Mouse (Mus musculus) neural tube, embryonic 12.5 days (tissue): ENCODE measurements at regions not wholly inside any gene's neighbourhood (a gene's known extent, or its start where the extent isn't known, plus 50 kb on each side); places are given as distances from the start of the nearest gene placed in this dataset.

Source experiments
- ATAC-seq: fragments of 200-750 bp; cut with Nextera tagmentation; 2 replicates; pipeline ENCODE4 v1.8.0; 2017; ENCODE audit warnings: low read depth, mild to moderate bottlenecking, moderate TSS enrichment, moderate library complexity; ENCODE audit not compliant: low FRiP score
- H3K27ac ChIP-seq: fragments of 300-500 bp; sonication (generic); 2 replicates; pipeline ENCODE4 v1.5.1; 2016
- H3K27me3 ChIP-seq: fragments of 300-500 bp; sonication (generic); replicated peaks from 2 replicates; pipeline ENCODE4 v1.6.1; 2016; ENCODE audit warnings: mild to moderate bottlenecking
- H3K36me3 ChIP-seq: fragments of 300-500 bp; sonication (generic); 2 replicates; pipeline ENCODE4 v1.6.1; 2016; ENCODE audit warnings: mild to moderate bottlenecking
- H3K4me1 ChIP-seq: fragments of 300-500 bp; sonication (generic); 2 replicates; pipeline ENCODE4 v1.6.1; 2016
- H3K4me2 ChIP-seq: fragments of 300-500 bp; sonication (generic); replicated peaks from 2 replicates; pipeline ENCODE4 v1.6.1; 2016; ENCODE audit warnings: mild to moderate bottlenecking
- H3K4me3 ChIP-seq: fragments of 300-500 bp; sonication (generic); 2 replicates; pipeline ENCODE4 v1.5.1; 2016
- H3K9ac ChIP-seq: fragments of 300-500 bp; sonication (generic); 2 replicates; pipeline ENCODE4 v1.6.1; 2016; ENCODE audit warnings: mild to moderate bottlenecking
- H3K9me3 ChIP-seq: fragments of 300-500 bp; sonication (generic); 2 replicates; pipeline ENCODE4 v1.6.1; 2016; ENCODE audit warnings: mild to moderate bottlenecking
- WGBS: fragments of 180-500 bp; shearing (Covaris S2); methylation state at CpG from one replicate; pipeline ENCODE4 v1.1.7; 2016; 5-methylcytosine and 5-hydroxymethylcytosine counted together

DNA sequence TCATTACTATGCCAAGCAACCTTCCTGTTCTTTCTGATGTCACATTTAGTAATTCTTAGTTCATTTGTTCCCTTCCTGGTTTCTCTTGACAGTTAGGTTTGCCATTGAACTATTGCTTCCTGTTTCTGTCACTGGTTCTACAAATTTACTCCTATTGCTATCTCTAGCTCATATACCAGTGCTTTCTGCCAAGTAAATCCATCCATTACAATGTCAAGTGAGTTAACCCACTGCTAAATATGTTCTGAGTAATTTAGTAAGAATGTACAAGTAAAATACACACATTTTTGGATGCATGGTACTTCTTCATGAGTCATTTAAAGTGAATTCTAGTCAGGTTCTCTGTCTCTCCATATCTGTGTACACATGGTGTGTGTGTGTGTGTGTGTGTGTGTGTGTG, 489.5 kb downstream of the Nr2f2 start:
- ATAC-seq, result no peak
- H3K9ac ChIP-seq, result no peak overlapping the region
- no peaks in the 10 kb centered on the region for H3K4me1 ChIP-seq
- H3K36me3 ChIP-seq, result no peaks in the 10 kb centered on the region
- no peak overlapping the region for H3K4me3 ChIP-seq
- no peaks in the 10 kb centered on the region for H3K9me3 ChIP-seq
- H3K27ac ChIP-seq, result no peak overlapping the region
- H3K27me3 ChIP-seq, result no peaks in the 10 kb centered on the region
- no peak overlapping the region for H3K4me2 ChIP-seq

DNA sequence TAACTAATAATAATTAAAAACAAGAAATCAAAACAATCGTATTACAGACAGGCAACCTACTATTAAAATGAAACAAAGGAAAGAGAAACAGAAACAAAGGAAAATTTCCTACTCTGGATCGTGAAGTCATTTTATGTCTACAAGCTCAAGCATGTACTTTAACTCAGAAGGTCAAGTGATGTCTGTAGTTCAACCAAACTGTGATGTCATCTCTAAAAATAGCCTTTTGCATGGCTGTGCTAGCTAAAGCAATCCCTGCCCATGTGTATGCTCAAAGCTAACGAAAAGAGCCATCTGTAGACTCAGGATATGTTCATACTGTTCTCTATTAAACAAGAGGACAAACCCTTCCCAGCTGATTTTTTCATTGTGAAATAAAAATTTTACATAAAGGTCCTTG, 500.7 kb downstream of the Nr2f2 start:
- H3K4me2 ChIP-seq, result no peak overlapping the region
- no peak overlapping the region for H3K27ac ChIP-seq
- H3K9ac ChIP-seq, result no peak overlapping the region
- H3K4me3 ChIP-seq, result no peak overlapping the region
- no peak for ATAC-seq
- WGBS, result 89% methylated on average over 3 of the region's 3 CpGs
- no peaks in the 10 kb centered on the region for H3K36me3 ChIP-seq
- no peaks in the 10 kb centered on the region for H3K27me3 ChIP-seq
- no peaks in the 10 kb centered on the region for H3K9me3 ChIP-seq
- H3K4me1 ChIP-seq, result no peaks in the 10 kb centered on the region

DNA sequence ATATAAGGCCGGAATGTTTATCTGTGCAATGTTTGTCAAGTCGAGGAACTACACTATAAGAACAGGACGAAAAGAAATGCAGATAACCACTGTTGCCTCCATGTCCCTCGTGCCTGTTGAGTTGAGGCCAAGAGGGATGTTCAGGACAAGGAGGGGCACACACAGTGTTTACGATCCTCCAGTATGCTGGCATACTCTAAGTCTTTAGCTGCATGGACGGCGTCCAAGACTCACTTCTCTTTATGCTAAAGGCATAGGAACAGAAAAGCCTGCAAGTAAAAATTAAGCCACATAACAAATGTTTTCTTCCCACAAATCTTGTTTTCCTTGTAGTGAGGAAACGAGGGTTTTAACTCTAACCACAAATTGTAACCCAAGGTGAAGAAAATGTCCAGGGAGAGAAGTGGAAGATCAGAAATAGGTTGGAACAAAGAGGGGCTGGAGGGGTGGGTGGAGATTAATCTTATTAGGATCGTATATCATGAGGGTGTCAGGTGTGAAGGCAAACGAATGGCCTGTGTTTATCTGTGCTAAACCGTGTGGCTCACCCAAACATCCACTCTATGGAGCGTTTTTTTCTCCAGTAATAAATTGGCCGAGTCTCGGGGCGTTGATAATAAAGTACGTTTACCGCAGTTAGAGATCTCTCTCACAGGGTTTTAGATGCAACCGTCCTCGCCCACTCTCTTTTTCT, 521.8 kb downstream of the Nr2f2 start:
- 66% methylated on average over 19 of the region's 19 CpGs for WGBS

DNA sequence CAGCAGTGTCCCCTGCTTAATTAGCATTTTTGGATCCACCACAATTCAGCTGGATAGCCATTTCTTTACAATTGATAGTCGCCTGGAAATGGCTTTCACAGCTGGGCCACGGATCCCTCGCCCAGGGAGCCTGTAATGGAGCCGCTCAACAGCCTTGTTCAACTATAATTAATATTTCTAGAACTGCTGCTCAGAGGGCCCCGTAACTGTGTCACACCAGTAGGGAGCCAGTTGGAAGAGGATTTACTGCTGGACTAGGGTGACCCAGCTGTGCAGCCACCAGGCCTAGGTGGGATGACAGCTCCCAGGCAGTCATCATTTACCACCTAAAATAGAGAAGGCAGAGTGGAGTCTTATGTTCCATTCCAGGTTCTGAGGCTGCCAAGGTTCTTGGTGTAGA, 529.2 kb downstream of the Nr2f2 start:
- 40% methylated on average over 5 of the region's 5 CpGs for WGBS

More for the DNA sequence above, 521.8 kb downstream of the Nr2f2 start:
- H3K36me3 ChIP-seq, result no peaks in the 10 kb centered on the region
- H3K27ac ChIP-seq, result no peak overlapping the region
- no peak for ATAC-seq
- H3K9ac ChIP-seq, result no peak overlapping the region
- no peak overlapping the region for H3K4me2 ChIP-seq
- no peaks in the 10 kb centered on the region for H3K4me1 ChIP-seq
- no peaks in the 10 kb centered on the region for H3K27me3 ChIP-seq
- no peak overlapping the region for H3K4me3 ChIP-seq
- H3K9me3 ChIP-seq, result no peaks in the 10 kb centered on the region

DNA sequence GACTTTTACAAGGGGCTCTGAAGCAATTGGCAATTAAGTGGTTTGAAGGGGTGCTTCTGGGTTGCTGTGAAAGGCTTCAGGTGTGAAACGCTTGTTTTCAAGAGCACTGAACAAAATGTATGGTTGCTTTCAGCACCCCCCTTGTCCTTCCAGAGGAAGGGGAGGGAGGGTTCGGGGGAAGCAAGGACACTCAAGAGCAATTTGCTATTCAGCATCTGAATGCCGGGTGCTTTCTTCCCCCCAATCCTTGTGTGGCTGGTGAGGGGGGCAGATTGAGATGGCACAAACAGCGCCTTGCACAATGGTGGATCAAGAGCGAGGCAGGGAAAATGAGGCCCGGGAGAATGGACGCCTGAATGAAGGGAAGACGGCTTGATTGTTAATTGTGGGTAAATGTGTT, 539.3 kb downstream of the Nr2f2 start:
- Histone ChIP-seq H3K9ac (no peak overlapping the region), H3K27ac (no peak overlapping the region), H3K27me3 (no peaks in the 10 kb centered on the region), H3K9me3 (no peaks in the 10 kb centered on the region), H3K4me3 (no peak overlapping the region), H3K36me3 (no peaks in the 10 kb centered on the region), H3K4me1 (0 out of 2 replicates have a peak, but pooled peaks cover 6% of the 10 kb centered on the region), H3K4me2 (no peak overlapping the region; the same call in 1 of the 2 replicates)
- no peak for ATAC-seq
- WGBS, result 11% methylated on average over 8 of the region's 8 CpGs

More for the DNA sequence above, 529.2 kb downstream of the Nr2f2 start:
- no peak overlapping the region for H3K4me2 ChIP-seq
- H3K9ac ChIP-seq, result no peak overlapping the region
- no peak overlapping the region for H3K27ac ChIP-seq
- H3K4me3 ChIP-seq, result no peak overlapping the region
- no peaks in the 10 kb centered on the region for H3K9me3 ChIP-seq
- H3K27me3 ChIP-seq, result no peaks in the 10 kb centered on the region
- peak; percentile 72 for ATAC-seq
- no peaks in the 10 kb centered on the region for H3K4me1 ChIP-seq
- no peaks in the 10 kb centered on the region for H3K36me3 ChIP-seq

DNA sequence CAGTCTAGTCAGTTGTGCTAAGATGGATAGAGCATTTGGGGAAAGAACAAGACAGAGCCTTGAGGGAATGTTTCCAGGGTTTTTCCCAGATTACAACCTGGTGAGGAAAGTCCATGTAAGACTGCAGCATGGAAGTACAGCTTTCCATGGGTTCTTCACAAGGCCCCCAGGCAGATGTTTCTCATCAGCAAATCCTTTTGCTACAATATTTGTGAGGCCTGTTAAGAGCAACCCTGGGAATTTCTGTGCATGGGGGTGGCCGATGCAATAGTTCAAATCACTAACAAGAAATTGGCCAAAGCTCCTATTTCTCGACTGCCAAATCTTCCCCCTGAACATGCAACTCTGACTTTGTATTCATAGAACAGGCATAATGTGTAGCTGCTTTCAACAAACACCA, 546.0 kb downstream of the Nr2f2 start:
- no peak for ATAC-seq
- H3K9ac ChIP-seq, result no peak overlapping the region
- H3K4me2 ChIP-seq, result no peak overlapping the region
- H3K9me3 ChIP-seq, result no peaks in the 10 kb centered on the region
- H3K27me3 ChIP-seq, result no peaks in the 10 kb centered on the region
- H3K4me1 ChIP-seq, result no peaks in the 10 kb centered on the region
- H3K27ac ChIP-seq, result no peak overlapping the region
- no peaks in the 10 kb centered on the region for H3K36me3 ChIP-seq
- WGBS, result 78% methylated on average over 2 of the region's 2 CpGs
- no peak overlapping the region for H3K4me3 ChIP-seq

DNA sequence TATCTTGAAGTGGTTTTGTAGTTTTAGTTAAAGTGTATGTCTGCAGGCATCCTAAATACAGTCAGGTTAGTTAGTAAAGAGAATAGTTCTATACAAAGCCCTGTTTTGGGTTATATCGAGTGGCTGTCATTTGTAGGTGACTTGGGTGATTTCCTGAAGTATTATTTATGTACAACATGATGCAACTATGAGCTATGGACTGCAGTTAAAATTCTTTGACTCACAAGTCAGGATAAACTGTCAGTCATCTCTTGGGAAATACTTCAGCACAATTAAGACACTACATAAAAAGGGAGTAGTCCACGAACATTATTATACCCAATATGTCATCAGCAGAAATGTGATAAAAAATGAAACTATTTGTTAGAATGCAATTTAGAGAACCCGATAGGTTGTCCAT, 554.2 kb downstream of the Nr2f2 start:
- Histone ChIP-seq H3K4me2 (no peak overlapping the region), H3K9ac (no peak overlapping the region), H3K27me3 (no peaks in the 10 kb centered on the region), H3K9me3 (no peaks in the 10 kb centered on the region), H3K4me1 (no peaks in the 10 kb centered on the region), H3K4me3 (no peak overlapping the region), H3K36me3 (no peaks in the 10 kb centered on the region), H3K27ac (no peak overlapping the region)
- no peak for ATAC-seq
- 84% methylated on average over 3 of the region's 3 CpGs for WGBS

DNA sequence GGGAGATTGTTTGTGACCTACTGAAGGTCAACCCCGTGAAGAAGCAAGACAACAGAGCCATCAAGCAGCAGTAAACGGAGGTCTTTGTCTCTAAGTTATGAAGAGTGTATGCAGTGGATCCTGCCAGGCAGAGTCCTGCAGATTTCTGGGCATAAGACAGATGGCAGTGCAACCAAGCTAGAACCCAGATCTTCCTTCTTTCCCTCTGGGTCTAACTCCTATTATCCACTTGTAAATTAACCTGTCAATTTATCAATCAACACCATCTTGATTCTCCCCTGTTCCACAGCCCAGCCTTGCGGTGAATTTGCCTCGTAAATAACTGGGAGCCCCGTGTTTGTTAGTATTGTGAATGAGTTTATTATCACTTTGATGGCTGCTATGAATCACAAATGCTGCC, 555.7 kb downstream of the Nr2f2 start:
- no peak overlapping the region for H3K9ac ChIP-seq
- no peaks in the 10 kb centered on the region for H3K27me3 ChIP-seq
- WGBS, result 6% methylated on average over 5 of the region's 5 CpGs
- H3K4me2 ChIP-seq, result no peak overlapping the region
- H3K4me1 ChIP-seq, result no peaks in the 10 kb centered on the region
- no peaks in the 10 kb centered on the region for H3K9me3 ChIP-seq
- H3K4me3 ChIP-seq, result no peak overlapping the region
- ATAC-seq, result 0 out of 2 replicates have a peak, but pooled peaks have one; percentile 53
- no peak overlapping the region for H3K27ac ChIP-seq
- no peaks in the 10 kb centered on the region for H3K36me3 ChIP-seq

DNA sequence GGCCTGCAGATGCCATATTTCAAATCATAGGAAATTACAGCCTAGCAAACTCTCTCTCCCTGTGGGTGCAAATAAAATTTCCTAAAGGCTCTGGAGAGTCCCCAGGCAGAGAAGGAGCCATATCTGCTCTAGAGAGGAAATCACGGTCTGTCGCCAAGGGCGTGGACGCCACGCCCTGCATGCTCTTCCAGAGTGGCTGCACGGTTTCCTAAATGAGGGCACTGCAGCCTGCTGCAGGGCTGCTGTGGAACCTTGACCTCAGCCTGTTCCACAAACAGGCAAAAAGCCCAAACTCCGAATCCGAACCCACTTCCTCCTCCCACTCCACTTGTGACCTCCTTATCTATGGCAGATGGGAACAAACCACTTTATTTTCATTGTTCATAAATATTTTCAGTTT, 559.3 kb downstream of the Nr2f2 start:
- no peak overlapping the region for H3K27ac ChIP-seq

DNA sequence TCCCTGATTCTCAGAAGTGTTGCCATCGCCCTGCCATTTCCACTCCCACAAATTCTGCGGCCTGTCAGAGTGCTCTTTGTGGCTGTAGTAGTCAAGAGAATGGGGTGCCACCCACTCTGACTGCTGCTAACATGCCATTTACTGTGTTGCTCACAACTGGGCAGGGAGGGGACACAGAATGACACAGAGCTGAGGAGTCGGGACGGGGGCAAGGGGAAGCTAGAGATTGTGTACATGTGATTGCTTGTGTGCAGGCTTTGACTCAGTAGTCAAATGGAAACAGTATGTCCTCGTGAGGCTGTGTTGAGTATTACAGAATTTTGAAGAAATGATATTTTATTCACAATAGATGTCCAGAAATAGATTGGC, 595.6 kb downstream of the Nr2f2 start:
- Histone ChIP-seq H3K27me3 (no peaks in the 10 kb centered on the region), H3K4me3 (no peak overlapping the region), H3K36me3 (no peaks in the 10 kb centered on the region), H3K9ac (no peak overlapping the region), H3K4me1 (no peaks in the 10 kb centered on the region), H3K4me2 (no peak overlapping the region), H3K9me3 (no peaks in the 10 kb centered on the region), H3K27ac (no peak overlapping the region)
- WGBS, result 80% methylated on average over 5 of the region's 5 CpGs
- no peak for ATAC-seq

More for the DNA sequence above, 559.3 kb downstream of the Nr2f2 start:
- H3K9me3 ChIP-seq, result no peaks in the 10 kb centered on the region
- H3K4me2 ChIP-seq, result no peak overlapping the region
- H3K4me3 ChIP-seq, result no peak overlapping the region
- H3K36me3 ChIP-seq, result no peaks in the 10 kb centered on the region
- H3K9ac ChIP-seq, result no peak overlapping the region
- no peaks in the 10 kb centered on the region for H3K27me3 ChIP-seq
- 48% methylated on average over 8 of the region's 8 CpGs for WGBS
- H3K4me1 ChIP-seq, result no peaks in the 10 kb centered on the region
- no peak for ATAC-seq

DNA sequence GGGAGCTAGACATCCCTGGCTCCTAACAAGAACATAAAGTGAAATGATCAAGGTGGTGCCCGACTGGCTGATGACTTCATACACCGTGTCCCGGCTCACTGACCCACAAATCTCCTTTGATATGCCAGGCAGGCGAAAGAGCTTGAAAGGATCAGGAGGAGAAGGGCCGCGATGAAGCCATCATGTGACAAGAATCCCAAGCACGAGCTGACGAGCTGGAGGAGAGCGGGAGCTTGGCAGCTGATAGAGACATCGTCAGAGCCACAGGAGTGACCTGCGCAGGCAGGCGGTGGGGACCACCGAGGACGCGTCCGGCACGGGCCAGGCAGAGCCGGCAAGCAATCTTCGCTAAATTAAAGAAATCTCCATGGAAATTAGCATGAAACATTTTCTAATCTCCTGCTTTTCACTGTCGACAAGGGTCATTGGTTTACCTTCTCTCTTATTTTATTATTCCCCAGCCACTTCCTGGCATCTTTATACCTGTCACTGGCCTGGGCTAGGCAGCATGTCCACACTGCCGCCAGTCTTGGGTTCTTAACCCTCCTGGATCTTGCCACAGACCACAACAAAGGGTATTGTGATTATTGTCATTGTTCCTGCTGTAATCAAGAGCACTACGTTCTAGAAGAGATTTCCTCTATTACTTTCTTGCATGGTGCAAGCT, 596.1 kb downstream of the Nr2f2 start:
- Histone ChIP-seq H3K36me3 (no peaks in the 10 kb centered on the region), H3K4me3 (no peak overlapping the region), H3K9ac (no peak overlapping the region), H3K27ac (no peak overlapping the region), H3K9me3 (no peaks in the 10 kb centered on the region), H3K27me3 (no peaks in the 10 kb centered on the region), H3K4me2 (no peak overlapping the region), H3K4me1 (no peaks in the 10 kb centered on the region)
- no peak for ATAC-seq
- WGBS, result 65% methylated on average over 22 of the region's 22 CpGs

DNA sequence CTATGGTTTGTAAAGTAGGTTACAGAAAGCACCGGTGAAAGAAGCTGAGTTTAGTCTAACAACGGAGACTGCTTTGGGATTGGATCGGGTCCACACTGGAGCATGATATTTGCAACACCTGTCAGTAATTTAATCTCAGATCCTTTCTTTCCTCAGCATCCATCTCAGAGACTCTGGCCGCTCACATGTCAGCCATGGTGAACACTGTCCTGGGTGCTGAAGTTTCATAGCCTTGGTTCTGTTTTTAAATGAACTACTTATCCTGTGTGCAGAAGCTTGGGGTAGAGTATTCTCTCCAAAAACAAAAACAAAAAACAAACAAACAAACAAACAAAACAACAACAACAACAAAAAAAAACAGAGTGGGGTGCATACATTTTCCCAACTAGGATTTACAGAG, 600.1 kb downstream of the Nr2f2 start:
- H3K9me3 ChIP-seq, result no peaks in the 10 kb centered on the region
- no peak overlapping the region for H3K9ac ChIP-seq
- no peak overlapping the region for H3K4me3 ChIP-seq
- ATAC-seq, result no peak
- H3K27me3 ChIP-seq, result no peaks in the 10 kb centered on the region
- no peak overlapping the region for H3K4me2 ChIP-seq
- H3K36me3 ChIP-seq, result no peaks in the 10 kb centered on the region
- no peaks in the 10 kb centered on the region for H3K4me1 ChIP-seq
- H3K27ac ChIP-seq, result no peak overlapping the region
- 66% methylated on average over 4 of the region's 4 CpGs for WGBS

DNA sequence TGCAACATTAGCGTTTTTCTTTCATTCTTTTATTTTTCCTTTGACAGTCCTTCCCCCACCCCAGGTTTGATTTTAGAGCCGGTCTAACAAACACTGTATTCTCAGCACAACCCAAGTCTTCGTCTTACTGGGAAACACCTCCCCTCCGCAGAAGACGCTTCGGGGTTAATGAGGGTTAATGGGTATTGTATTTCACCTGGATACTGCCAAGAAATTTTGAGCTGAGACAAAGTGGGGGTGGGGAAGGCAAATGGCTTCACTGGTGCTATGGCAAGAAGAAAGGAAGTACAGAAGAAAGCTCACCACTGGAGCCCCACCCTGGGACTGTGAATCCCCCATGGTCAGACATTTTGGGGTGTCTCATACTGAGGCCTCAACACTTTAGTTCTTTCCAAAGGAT, 626.0 kb downstream of the Nr2f2 start:
- no peak overlapping the region for H3K4me3 ChIP-seq
- no peak for ATAC-seq
- H3K9me3 ChIP-seq, result no peaks in the 10 kb centered on the region
- no peak overlapping the region for H3K4me2 ChIP-seq
- no peaks in the 10 kb centered on the region for H3K27me3 ChIP-seq
- no peaks in the 10 kb centered on the region for H3K36me3 ChIP-seq
- WGBS, result 72% methylated on average over 6 of the region's 6 CpGs
- no peak overlapping the region for H3K9ac ChIP-seq
- H3K27ac ChIP-seq, result no peak overlapping the region
- no peaks in the 10 kb centered on the region for H3K4me1 ChIP-seq
